Mouse (Mus musculus) erythroblast, embryonic 14.5 days (primary cell): ENCODE results near the gene Ide.

Experiments used
- GATA1 ChIP-seq: IDR thresholded peaks from 2 replicates; pipeline ENCODE4 v1.6.1; 2012; ENCODE audit warnings: low read length, inconsistent platforms, mixed read lengths
- TAL1 ChIP-seq: IDR thresholded peaks from 3 replicates; pipeline ENCODE4 v1.6.1; 2012; ENCODE audit warnings: low read length, inconsistent platforms, mixed read lengths

DNA sequence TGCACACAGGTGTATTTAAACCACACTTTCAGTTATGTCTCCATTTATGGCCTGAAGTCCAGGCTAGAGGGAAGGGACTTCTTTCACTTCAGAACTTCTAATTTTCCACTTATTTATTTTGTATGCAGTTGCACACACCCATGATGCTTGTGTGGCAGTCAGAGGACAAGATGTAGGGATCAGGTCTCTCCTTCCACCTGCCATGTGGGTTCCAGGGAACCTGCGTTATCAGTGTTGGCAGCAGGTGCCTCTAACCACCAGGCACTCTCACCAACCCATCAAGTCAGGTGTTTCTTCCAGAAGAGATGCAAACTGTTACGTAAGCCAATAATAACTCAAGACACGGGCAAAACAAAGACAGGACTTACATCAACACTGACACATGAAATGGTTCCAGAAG is 35.9 kb downstream of the Ide start:
- TF ChIP-seq GATA1 (no peak), TAL1 (no peak)
